Mouse (Mus musculus) frontal cortex, postnatal 25 days (tissue): ENCODE measurements around the gene Strada.
"Not testable (repeated sequence)": the region's sequence is repeated elsewhere in the genome, so short reads cannot be mapped to it uniquely, and the experiment has no call there.

Source experiments
- DNase-seq, 2 experiments: peaks; one replicate each; pipeline ENCODE4 v3.0.0; 2022; ENCODE audit warnings: low spot score in 2 of 2

Gene Strada

GRCm38 (mm10) chr11:106202123-106202465 lies at the start of gene Strada:
Gene Strada, minus strand, starts transcription at chr11:106202168.
- DNase-seq = no peak

- no peak for DNase-seq
These were observed 47.4 kb upstream of the Strada start for GRCm38 (mm10) chr11:106249326-106249725.

GRCm38 (mm10) chr11:106246834-106247233 lies 44.9 kb upstream of the Strada start:
- DNase-seq = no peak

- DNase-seq = not testable (repeated sequence)
These were observed 32.0 kb upstream of the Strada start for GRCm38 (mm10) chr11:106233978-106234377.

- no peak for DNase-seq
These were observed 18.6 kb upstream of the Strada start for GRCm38 (mm10) chr11:106220603-106221002.

DNA sequence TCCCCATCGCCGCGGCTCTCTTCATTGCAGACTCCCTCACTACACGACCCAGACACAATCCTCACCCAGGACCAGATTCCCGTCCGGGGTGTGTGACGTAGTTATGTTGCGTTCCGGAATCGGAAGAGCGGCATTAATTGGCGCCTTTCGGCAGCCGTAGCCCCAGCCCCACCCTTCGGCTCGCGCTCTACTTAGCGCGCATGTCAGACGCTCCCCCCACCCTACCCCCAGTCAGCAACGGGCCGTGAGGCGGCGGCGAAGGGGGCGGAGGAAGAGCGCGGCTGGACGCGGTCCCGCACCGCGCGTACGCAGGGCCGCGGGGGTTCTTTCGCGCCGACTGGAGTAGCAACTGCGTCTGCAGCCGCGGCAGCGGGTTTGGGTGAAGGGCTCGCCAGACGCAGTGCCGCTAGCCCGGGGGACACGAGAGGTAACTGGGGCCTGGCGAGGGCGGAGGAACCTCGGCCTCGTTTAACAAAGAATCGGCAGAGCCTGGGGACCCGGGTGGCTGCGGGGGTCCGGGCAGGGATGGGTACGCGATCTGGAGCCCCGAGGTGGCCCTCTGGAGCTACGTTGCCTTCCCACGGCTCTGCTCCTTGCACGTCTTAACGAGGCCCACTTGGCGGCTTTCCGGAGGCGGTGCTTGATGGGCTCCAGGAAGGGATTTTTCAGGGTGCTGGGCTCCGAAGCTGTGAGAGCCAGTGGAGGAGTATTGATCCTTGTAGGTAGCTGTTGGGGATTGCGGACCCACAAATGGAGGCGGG lies 14.9 kb upstream of the Strada start, which contains the start of gene Ddx42:
Gene Ddx42 (plus strand): TSS at position 197 of the 761 bp plus-strand sequence.
- peak; percentile 75 to 86 for DNase-seq

GRCm38 (mm10) chr11:106215927-106216729 lies 14.2 kb upstream of the Strada start, which contains the start of gene Ccdc47:
Gene Ccdc47, minus strand, starts transcription at chr11:106216344.
- DNase-seq = peak; percentile 79 to 92

DNA sequence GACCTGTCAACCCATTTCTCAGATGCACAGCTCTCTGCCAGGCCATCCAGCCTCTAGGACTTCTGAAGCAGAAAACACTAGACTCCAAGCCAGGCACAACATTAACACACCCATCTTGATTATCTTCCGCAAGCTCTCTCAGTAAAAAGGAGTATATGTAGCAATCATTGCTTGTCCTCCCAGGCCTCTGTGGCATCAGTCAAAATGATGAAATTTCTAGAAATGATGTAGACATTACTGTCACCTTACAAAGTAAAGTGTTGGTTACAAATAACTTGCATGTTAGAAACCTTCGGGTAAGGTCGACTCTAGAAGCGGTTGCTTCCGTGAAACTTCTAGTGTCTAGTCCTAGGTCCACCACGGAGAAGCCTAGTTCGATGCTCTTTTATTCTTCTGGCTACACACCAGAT lies 13.5 kb upstream of the Strada start:
- DNase-seq = no peak

DNA sequence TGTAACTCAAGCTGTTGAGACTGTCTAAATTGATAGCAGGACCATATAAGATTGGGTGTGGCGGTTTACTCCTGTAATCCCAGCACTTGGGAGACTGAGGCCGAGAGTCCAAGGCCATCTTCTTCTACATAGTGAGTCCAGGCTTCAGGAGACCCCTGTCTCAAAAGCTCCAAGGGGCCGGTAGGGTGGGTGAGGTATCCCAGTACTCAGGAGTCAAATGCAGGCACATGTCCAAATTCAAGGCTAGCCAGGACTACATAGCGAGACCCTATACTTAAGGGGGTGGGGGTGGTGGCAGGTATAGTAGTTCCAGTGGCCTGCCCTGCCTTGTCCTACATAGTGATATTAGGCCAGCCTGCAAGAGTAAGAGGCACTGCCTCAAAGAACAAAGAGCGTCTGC lies 12.9 kb upstream of the Strada start:
- no peak for DNase-seq

- no peak for DNase-seq
These were observed 10.8 kb upstream of the Strada start for GRCm38 (mm10) chr11:106212771-106213170.

GRCm38 (mm10) chr11:106201337-106202122 lies 438 bp downstream of the Strada start:
- no peak for DNase-seq

DNA sequence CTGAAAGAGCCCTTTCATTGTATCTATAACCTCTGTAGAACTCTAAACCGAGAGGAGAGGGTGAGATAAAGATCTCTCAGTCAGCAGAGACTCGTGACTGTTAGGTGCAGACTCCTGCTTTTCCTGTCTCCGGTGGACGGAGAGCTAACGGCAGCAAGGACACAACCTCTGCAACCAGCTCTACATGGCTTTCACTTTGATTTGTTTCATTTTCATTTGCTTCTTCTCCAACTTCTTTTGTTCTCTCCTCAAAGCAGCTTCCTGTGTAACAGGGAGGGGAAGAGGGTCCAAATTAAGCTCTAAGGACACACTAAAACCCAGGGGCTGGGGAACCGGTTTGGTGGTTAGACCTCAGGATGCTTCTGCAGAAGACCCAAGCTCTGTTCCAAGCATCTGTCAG lies 1.2 kb downstream of the Strada start:
- DNase-seq = no peak

GRCm38 (mm10) chr11:106199997-106200396 lies 2.0 kb downstream of the Strada start:
- DNase-seq = not testable (repeated sequence)

GRCm38 (mm10) chr11:106198277-106198676 lies 3.7 kb downstream of the Strada start:
- no peak for DNase-seq

- DNase-seq = no peak
These were observed 6.6 kb downstream of the Strada start for GRCm38 (mm10) chr11:106195341-106195740.

GRCm38 (mm10) chr11:106194891-106195290 lies 7.1 kb downstream of the Strada start:
- DNase-seq = no peak

- no peak for DNase-seq
These were observed 7.8 kb downstream of the Strada start for GRCm38 (mm10) chr11:106194155-106194541.

- peak; percentile 85 to 90 for DNase-seq
These were observed 8.4 kb downstream of the Strada start for GRCm38 (mm10) chr11:106193371-106194154.

DNA sequence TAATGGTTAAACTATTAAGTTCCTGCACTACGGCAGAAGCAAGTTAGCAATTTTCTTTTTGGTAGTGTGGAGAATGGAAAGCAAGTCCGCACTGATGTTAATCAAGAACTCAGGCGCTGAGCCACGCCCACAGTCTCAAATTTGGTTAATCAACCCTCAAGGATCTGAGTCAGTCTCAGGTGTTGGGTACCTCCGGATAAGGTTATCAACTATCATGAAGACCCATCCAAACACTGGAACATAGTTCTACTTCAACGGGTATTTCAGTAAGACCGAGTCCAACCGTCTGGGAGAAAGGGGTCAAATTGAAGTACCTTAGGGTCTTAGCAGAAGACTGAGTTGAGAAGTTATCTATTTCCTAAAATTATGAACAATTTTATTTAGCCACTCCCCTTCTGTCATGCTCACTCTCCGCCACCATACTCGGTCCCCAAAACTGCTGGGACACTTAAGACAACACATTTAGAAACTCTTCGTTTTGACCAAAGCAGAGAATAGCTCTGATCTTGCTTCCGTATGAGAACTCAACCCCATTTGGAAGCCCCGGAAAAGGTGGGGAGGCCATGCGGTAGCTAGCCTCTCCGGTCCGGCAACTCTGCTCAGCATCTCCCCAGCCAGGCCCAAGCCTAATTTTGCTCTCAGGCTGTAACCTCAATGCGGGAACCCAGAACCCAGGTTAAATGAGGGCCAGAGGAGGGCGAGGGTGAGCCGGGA lies 9.2 kb downstream of the Strada start:
- DNase-seq = no peak

GRCm38 (mm10) chr11:106192241-106192640 lies 9.7 kb downstream of the Strada start:
- DNase-seq = no peak

DNA sequence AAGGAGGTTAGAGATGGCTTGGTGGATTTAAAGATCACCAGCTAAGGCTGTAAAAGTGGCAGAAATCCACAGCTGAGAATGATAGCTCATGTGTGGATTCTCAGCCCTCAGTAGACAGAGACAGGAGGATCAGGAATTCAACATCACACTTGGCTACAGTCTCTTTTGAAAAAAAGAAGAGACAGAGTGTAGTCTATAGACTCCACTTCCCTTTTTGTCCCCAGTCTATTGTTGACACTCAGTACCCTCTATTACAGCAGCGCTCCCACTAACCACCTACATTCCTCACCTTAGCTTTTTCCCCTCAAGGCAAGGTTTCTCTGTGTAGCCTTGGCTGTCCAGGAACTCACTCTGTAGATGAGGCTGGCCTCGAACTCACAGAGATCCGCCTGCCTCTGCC lies 10.3 kb downstream of the Strada start:
- no peak for DNase-seq
